Mouse (Mus musculus) CH12.LX (cell line): ENCODE measurements around the gene Cysrt1.

ENCODE experiments used
- CTCF ChIP-seq, 2 experiments: IDR thresholded peaks in 1 of 2; conservative IDR thresholded peaks in 1 of 2; 2 replicates each; pipeline ENCODE4 v1.5.1; 2011 to 2012; ENCODE audit warnings: low read depth in 2 of 2, low read length in 2 of 2, improper control_type of control experiment in 1 of 2, inconsistent platforms in 1 of 2, mild to moderate bottlenecking in 1 of 2, moderate library complexity in 1 of 2
- E2F4 ChIP-seq: IDR thresholded peaks from 2 replicates; pipeline ENCODE4 v1.6.1; 2011; ENCODE audit warnings: low read depth, low read length, improper control_type of control experiment; ENCODE audit not compliant: insufficient replicate concordance
- EP300 ChIP-seq: IDR thresholded peaks from 2 replicates; pipeline ENCODE4 v1.6.1; 2011; ENCODE audit warnings: low read length, improper control_type of control experiment
- JUND ChIP-seq: conservative IDR thresholded peaks from 2 replicates; pipeline ENCODE4 v1.6.1; 2011; ENCODE audit warnings: low read depth, low read length, improper control_type of control experiment
- TBP ChIP-seq: conservative IDR thresholded peaks from 2 replicates; pipeline ENCODE4 v1.6.1; 2011; ENCODE audit warnings: low read depth, low read length, improper control_type of control experiment
- USF1 ChIP-seq: IDR thresholded peaks from 2 replicates; pipeline ENCODE4 v1.6.1; 2014; ENCODE audit warnings: low read depth, mild to moderate bottlenecking, inconsistent platforms, low read length, improper control_type of control experiment

DNA sequence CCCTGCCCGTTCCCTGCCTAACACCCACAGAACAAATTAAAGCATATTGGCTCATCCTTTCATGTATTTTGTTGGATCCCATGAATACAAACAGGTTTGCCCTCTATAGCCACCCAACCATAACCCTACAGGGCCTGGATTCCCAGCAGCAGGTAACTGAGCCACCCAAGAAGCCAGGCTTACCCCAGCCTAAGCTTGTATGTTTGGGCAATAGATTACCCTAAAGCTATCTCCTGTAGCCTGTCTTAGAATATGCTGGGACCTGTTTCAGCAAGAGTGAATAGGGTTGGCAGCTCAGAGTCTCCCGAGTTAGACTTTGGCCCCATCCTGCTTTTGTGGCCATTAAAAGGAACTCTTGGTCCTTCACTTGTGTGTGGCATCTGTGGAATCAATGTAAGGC lies 43.3 kb upstream of the Cysrt1 start:
- TF ChIP-seq EP300 (no peak), CTCF (conservative IDR thresholded peaks at IDR 0.05 in 1 of 2, IDR thresholded peaks at IDR 0.05 in 1 of 2; ENCODE audit: low read depth in 2 of 2, low read length in 2 of 2) (no peak), USF1 (no peak), E2F4 (no peak), TBP (no peak), JUND (no peak)
